Mouse (Mus musculus): ENCODE results near the gene 1700006A11Rik.
"Not testable (repeated sequence)": the region's sequence is repeated elsewhere in the genome, so short reads cannot be mapped to it uniquely, and the experiment has no call there.

The 1700006A11Rik gene

GRCm38 (mm10) chr3:124425940-124426339 is at the start of gene 1700006A11Rik:
Gene 1700006A11Rik (minus strand): TSS chr3:124426040.
- DNase-seq (ENCODE audit: low read depth), result no peak

- not testable (repeated sequence) for DNase-seq (ENCODE audit: low read depth)
These were observed 48.5 kb upstream of the 1700006A11Rik start for GRCm38 (mm10) chr3:124474291-124474690.

- DNase-seq (ENCODE audit: low read depth), result no peak
These were observed 40.4 kb upstream of the 1700006A11Rik start for GRCm38 (mm10) chr3:124466102-124466730.

GRCm38 (mm10) chr3:124392201-124392600 is 33.6 kb downstream of the 1700006A11Rik start:
- no peak for DNase-seq (ENCODE audit: low read depth)

GRCm38 (mm10) chr3:124390101-124390500 is 35.7 kb downstream of the 1700006A11Rik start:
- DNase-seq (ENCODE audit: low read depth), result no peak

- no peak for DNase-seq (ENCODE audit: low read depth)
These were observed 36.2 kb downstream of the 1700006A11Rik start for GRCm38 (mm10) chr3:124389650-124390049.

- DNase-seq (ENCODE audit: low read depth), result not testable (repeated sequence)
These were observed 40.5 kb downstream of the 1700006A11Rik start for GRCm38 (mm10) chr3:124385377-124385776.

GRCm38 (mm10) chr3:124372031-124372430 is 53.8 kb downstream of the 1700006A11Rik start:
- no peak for DNase-seq (ENCODE audit: low read depth)

GRCm38 (mm10) chr3:124357533-124357932 is 68.3 kb downstream of the 1700006A11Rik start:
- no peak for DNase-seq (ENCODE audit: low read depth)
